Mouse (Mus musculus) heart, embryonic 11.5 days (tissue): Measurements from ENCODE around the gene Susd6. TPM values are rescaled to one million over a fixed set of nuclear protein-coding genes. Genes with fewer than 3 reads are reported as not detected.
A peak's percentile ranks its signal among the peaks of the same experiment; 100 is the strongest.

ENCODE experiments used
- ATAC-seq: fragments of 200-750 bp; cut with Nextera tagmentation; replicated peaks from 2 replicates; pipeline ENCODE4 v1.8.0; 2017; ENCODE audit warnings: moderate library complexity; ENCODE audit not compliant: insufficient number of reproducible peaks, low FRiP score, low TSS enrichment
- H3K27ac ChIP-seq: fragments of 300-500 bp; sonication (generic); 2 replicates; pipeline ENCODE4 v1.5.1; 2014; ENCODE audit warnings: mild to moderate bottlenecking, low read depth, low read length
- H3K27me3 ChIP-seq: fragments of 300-500 bp; sonication (generic); 2 replicates; pipeline ENCODE4 v1.6.1; 2014; ENCODE audit warnings: mild to moderate bottlenecking, low read length, mixed read lengths; ENCODE audit not compliant: control insufficient read depth, insufficient read depth
- H3K36me3 ChIP-seq: fragments of 300-500 bp; sonication (generic); 2 replicates; pipeline ENCODE4 v1.6.1; 2014; ENCODE audit warnings: mild to moderate bottlenecking, low read length, moderate library complexity, mixed read lengths; ENCODE audit not compliant: control insufficient read depth, insufficient read depth
- H3K4me1 ChIP-seq: fragments of 300-500 bp; sonication (generic); 2 replicates; pipeline ENCODE4 v1.6.1; 2014; ENCODE audit warnings: low read length; ENCODE audit not compliant: control insufficient read depth, insufficient read depth
- H3K4me2 ChIP-seq: fragments of 300-500 bp; sonication (generic); 2 replicates; pipeline ENCODE4 v1.6.1; 2014; ENCODE audit warnings: mild to moderate bottlenecking, moderate library complexity
- H3K4me3 ChIP-seq: fragments of 300-500 bp; sonication (generic); 2 replicates; pipeline ENCODE4 v1.5.1; 2014; ENCODE audit warnings: low read depth, low read length
- H3K9ac ChIP-seq: fragments of 300-500 bp; sonication (generic); 2 replicates; pipeline ENCODE4 v1.6.1; 2014; ENCODE audit warnings: mild to moderate bottlenecking, low read depth, low read length, moderate library complexity
- H3K9me3 ChIP-seq: fragments of 300-500 bp; sonication (generic); replicated peaks from 2 replicates; pipeline ENCODE4 v1.6.1; 2016; ENCODE audit warnings: low read length; ENCODE audit not compliant: control insufficient read depth
- WGBS: fragments of 180-500 bp; shearing (Covaris S2); extraction: QIAGEN DNeasy Blood & Tissue Kit; methylation state at CpG from one replicate; pipeline ENCODE4 v1.1.7; 2014; ENCODE audit not compliant: insufficient replicate concordance; 5-methylcytosine and 5-hydroxymethylcytosine counted together
- polyA plus RNA-seq: library from polyadenylated mRNA; unstranded; fragments of >200 nt; fragmentation: Nextera tagmentation; extraction: Ambion mirVana; gene quantifications from 2 replicates; pipeline ENCODE4 v1.2.1, GENCODE M21; 2014

Susd6 gene
- polyA plus RNA-seq, 1 experiment from 2014 or later: 17.7 TPM

DNA sequence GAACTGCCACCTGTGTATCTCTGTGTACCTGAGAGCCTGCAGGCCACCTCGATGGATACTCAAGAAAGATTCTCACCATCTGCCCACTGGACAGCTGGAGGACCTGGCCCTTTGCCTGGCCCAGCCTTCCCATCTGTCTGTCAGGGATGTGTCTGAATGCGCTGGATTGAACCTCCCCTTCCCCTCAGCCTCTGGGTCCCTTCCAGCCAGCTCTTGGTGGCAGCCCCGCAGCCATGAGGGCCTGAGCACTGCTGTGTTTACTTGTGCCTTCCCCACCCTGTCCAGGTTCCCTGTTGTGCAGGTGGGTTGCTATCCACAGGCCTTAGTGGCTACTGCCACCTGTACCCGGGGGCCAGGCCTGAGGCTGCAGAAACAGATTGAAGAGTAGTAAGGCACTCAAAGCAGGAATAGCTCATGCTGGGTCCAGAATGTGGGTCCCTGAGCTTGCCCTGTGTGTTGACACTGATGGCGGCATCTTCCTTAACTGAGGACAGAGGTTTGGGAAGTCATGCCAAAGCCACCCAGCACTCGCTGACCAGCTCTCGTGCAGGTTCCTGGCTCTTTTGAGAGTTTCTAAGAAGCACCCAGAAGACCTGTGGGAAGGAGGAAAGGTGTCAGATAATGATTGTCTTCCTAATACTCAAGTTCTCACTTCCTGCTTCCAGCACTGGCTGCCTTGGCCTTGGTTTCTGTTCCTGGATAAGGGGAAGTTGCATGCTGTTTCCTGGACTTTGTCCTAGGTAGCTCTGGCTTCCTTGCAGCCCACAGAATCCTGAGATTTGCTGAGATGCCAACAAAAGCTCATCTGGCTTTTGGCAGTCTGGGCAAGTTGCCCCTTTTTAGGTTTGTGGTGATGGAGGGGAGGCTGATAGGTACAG, 87.1 kb downstream of the Susd6 start:
- 83% methylated on average over 7 of the region's 7 CpGs for WGBS
- H3K36me3 ChIP-seq: peaks cover 9% of the 10 kb centered on the region; the same call in 1 of the 2 replicates
- no peak overlapping the region for H3K27ac ChIP-seq

DNA sequence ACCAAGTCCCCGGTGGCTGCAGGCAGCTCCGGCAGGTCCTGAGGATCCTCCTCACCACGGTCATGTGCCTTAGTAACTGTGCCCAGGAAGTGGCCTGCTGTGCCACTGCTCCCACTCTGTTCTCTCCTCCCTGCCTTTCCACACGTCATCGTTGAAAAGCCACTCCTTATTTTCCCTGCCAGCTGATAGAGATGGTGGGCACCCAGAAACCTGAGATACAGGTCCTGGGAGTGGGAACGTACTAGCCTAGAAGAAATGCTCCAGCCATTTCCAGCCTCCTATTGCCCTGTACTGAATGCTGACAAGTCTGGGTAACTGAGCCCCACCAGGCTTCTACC, 87.8 kb downstream of the Susd6 start:
- peaks cover 11% of the 10 kb centered on the region for H3K4me1 ChIP-seq
- no peaks in the 10 kb centered on the region for H3K27me3 ChIP-seq
- peaks cover 9% of the 10 kb centered on the region; the same call in 1 of the 2 replicates for H3K36me3 ChIP-seq
- 79% methylated on average over 6 of the region's 6 CpGs for WGBS
- no peak overlapping the region for H3K27ac ChIP-seq
- no peak for ATAC-seq
- H3K9ac ChIP-seq: no peak overlapping the region
- no peak overlapping the region for H3K4me2 ChIP-seq
- H3K4me3 ChIP-seq: no peak overlapping the region
- no peaks in the 10 kb centered on the region for H3K9me3 ChIP-seq

More for the DNA sequence above, 87.1 kb downstream of the Susd6 start:
- Histone ChIP-seq H3K4me2 (no peak overlapping the region), H3K9me3 (no peaks in the 10 kb centered on the region), H3K9ac (no peak overlapping the region), H3K4me3 (no peak overlapping the region), H3K27me3 (no peaks in the 10 kb centered on the region), H3K4me1 (peaks cover 11% of the 10 kb centered on the region)
- ATAC-seq: no peak

DNA sequence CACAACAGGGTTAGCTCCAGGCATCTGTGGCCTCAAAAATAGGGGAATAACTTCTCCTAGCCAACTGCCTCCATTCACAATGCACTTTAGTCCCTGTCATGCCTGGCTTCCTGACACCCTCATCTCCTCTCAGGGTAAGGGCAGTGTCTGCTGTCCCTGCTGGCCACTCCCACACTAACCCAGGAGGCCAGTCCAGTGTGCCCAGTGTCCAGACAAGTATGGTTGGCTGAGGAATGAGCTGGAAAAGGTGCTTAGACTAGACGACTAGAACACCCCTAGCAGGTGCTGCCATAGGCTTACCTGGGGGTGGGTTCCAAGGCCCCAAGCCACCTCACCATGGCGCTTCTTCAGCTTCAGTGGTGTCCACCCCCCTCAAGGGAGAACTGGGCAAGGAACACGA, 88.3 kb downstream of the Susd6 start:
- Histone ChIP-seq H3K36me3 (peaks cover 9% of the 10 kb centered on the region; the same call in 1 of the 2 replicates), H3K9ac (no peak overlapping the region), H3K4me1 (peaks cover 11% of the 10 kb centered on the region), H3K27me3 (no peaks in the 10 kb centered on the region), H3K27ac (no peak overlapping the region), H3K4me3 (no peak overlapping the region), H3K9me3 (no peaks in the 10 kb centered on the region), H3K4me2 (no peak overlapping the region)
- WGBS: 86% methylated on average over 3 of the region's 3 CpGs
- ATAC-seq: no peak

DNA sequence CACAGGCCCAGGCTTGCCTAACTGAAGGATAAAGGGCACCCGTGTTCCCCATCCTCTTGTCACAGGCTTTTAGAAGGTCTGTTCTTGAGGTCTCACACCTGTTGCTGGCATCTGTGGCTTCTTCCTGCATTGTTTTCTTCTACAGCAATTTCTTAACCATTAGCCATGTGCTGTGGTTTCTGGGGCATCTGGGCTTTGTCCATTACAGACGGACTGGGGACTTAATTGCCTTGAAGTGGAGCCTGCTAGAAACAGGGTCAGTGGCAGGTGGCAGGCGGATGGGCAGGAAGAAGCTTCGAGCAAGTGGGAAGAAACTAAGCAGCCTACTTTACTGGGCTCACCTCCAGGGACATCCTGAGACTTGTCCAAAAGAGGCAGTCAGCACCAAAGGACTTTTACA, 89.0 kb downstream of the Susd6 start:
- Histone ChIP-seq H3K36me3 (peaks cover 6% of the 10 kb centered on the region; the same call in 1 of the 2 replicates), H3K4me3 (no peak overlapping the region), H3K4me1 (peaks cover 11% of the 10 kb centered on the region), H3K4me2 (no peak overlapping the region), H3K9me3 (no peaks in the 10 kb centered on the region), H3K9ac (no peak overlapping the region), H3K27ac (no peak overlapping the region), H3K27me3 (no peaks in the 10 kb centered on the region)
- WGBS: 63% methylated on average over 4 of the region's 4 CpGs
- no peak for ATAC-seq

DNA sequence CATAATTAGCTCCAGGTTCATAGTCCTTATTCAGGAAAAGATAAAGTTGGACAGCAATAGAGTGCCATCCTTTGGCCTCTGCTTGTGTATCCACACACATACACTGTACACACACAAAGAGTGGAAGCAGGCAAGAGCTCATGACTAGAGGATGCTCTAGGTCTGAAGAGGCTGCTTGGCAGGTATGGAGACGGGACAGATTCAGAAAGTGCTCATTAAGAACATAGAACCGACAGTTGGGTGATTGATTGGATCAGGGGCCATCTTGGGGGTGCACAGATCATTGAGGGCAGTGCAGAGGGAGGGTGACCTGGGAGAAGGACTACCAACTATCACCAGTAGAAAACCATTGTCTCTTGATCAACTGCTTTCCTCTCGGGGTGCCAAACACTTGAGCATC, 90.8 kb downstream of the Susd6 start:
- H3K9ac ChIP-seq: no peak overlapping the region
- ATAC-seq: no peak
- peaks cover 19% of the 10 kb centered on the region for H3K4me1 ChIP-seq
- 86% methylated on average over 3 of the region's 3 CpGs for WGBS
- peaks cover 5% of the 10 kb centered on the region; the same call in 1 of the 2 replicates for H3K36me3 ChIP-seq
- no peaks in the 10 kb centered on the region for H3K9me3 ChIP-seq
- no peak overlapping the region for H3K4me2 ChIP-seq
- no peaks in the 10 kb centered on the region for H3K27me3 ChIP-seq
- no peak overlapping the region for H3K27ac ChIP-seq
- H3K4me3 ChIP-seq: no peak overlapping the region

DNA sequence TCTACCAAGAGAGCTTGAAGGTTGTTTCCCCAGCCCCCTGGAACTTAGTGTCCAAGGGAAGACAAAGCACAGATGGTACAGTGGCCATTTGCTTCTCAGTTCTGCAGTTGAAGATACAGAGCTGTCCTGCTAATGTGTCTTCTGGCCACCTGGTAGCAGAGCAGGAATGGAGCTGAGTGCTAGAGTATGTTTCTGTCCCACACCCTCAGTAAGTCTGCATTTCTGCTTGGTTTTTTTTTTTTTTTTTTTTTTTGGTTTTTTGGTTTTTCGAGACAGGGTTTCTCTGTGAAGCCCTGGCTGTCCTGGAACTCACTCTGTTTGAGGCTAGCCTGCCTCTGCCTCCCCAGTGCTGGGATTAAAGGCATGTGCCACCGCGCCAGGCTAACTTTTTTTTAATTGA, 93.0 kb downstream of the Susd6 start:
- H3K4me2 ChIP-seq: no peak overlapping the region
- H3K4me1 ChIP-seq: peaks cover 11% of the 10 kb centered on the region
- WGBS: 88% methylated on average over 3 of the region's 3 CpGs
- ATAC-seq: no peak
- H3K36me3 ChIP-seq: no peaks in the 10 kb centered on the region; the same call in 1 of the 2 replicates
- no peak overlapping the region for H3K9ac ChIP-seq
- H3K27me3 ChIP-seq: no peaks in the 10 kb centered on the region
- H3K4me3 ChIP-seq: no peak overlapping the region
- H3K9me3 ChIP-seq: no peaks in the 10 kb centered on the region
- no peak overlapping the region for H3K27ac ChIP-seq

DNA sequence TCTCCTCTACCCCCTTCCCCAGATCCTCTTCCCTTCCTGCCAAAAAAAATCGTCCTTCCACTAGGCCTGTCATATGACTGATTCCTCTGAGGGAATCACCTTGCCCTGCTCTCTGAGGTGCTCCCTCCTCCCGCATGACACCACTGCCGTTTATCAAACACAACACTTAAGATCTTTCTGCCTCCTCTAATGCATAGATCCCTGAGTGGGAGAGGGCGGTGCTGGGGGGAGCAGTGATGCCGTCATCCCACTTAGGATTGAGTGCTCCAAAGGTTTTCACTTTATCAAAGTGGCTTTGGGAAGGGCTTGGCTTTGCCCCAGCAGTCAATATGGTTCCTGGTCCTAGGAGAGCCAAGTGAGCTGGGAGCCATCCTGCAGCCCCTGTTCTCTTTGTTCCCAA, 93.6 kb downstream of the Susd6 start:
- 0 out of 2 replicates have a peak, but pooled peaks cover 8% of the 10 kb centered on the region for H3K4me1 ChIP-seq
- no peak overlapping the region for H3K27ac ChIP-seq
- no peak overlapping the region for H3K4me2 ChIP-seq
- no peak overlapping the region for H3K4me3 ChIP-seq
- no peak for ATAC-seq
- no peaks in the 10 kb centered on the region for H3K27me3 ChIP-seq
- WGBS: 44% methylated on average over 5 of the region's 5 CpGs
- H3K9me3 ChIP-seq: no peaks in the 10 kb centered on the region
- no peak overlapping the region for H3K9ac ChIP-seq
- no peaks in the 10 kb centered on the region; the same call in 1 of the 2 replicates for H3K36me3 ChIP-seq

DNA sequence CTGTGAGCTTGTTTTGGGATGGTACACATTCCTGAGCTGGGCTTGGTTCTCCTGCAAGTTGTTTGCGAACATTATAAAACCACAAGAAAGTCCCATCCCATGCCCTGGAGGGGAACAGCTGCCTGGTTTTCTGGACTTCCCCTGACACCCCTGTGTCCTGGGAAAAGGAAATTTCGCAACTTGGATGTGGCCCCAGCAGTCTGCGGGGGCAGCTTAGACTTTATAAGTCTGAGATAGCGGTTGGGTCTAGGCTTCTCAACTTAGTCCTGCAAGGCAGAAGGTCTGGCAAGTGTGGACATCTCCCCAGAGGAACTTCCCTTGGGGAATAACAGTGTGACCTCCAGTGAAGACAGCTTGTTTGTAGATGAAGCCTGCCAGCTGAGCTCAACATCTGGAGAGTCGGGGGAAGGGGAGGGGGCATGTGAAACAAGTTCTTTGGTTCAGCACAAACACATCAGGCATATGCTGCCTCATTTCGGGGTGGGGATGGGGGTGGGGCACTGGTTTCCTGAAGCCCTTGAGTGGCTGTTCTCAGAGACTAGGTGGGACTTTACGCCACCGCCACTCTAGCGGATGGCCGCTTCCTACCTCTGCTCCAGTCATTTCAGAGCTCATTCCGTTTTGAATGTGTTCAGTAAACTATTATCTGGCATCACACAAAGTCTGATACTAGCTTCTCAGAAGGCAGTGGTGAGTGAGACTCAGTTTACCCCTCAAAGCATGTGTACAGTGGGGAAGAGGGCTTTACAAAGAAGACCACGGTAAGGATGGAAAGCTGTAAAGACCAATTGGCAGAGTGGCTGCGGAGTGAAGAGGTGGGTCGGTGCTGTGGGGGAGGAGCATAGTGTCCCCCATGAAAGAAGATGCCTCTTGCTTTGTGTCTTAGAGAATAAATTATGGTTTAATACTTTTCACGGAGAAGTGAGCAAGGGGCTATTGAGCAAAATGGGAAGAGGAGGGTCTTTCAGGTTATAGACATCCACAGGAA, 95.3 kb downstream of the Susd6 start:
- Histone ChIP-seq H3K4me1 (0 out of 2 replicates have a peak, but pooled peaks cover 8% of the 10 kb centered on the region), H3K27me3 (no peaks in the 10 kb centered on the region), H3K9ac (0 out of 2 replicates have a peak overlapping the region, but pooled peaks have one; percentile 34), H3K27ac (no peak overlapping the region), H3K9me3 (no peaks in the 10 kb centered on the region; the same call in 1 of the 2 replicates), H3K36me3 (no peaks in the 10 kb centered on the region; the same call in 1 of the 2 replicates), H3K4me3 (peak overlapping the region; percentile 30; the same call in 1 of the 2 replicates), H3K4me2 (peak overlapping the region; percentile 56)
- WGBS: 34% methylated on average over 15 of the region's 15 CpGs
- ATAC-seq: no peak; the same call in 1 of the 2 replicates
